Mouse (Mus musculus) adipocyte (in vitro differentiated cells): ENCODE data around the gene Bri3bp.
"Not testable (repeated sequence)": the region's sequence is repeated elsewhere in the genome, so short reads cannot be mapped to it uniquely, and the experiment has no call there.

Experiments
- DNase-seq: peaks from one replicate; pipeline ENCODE4 v3.0.0-alpha.2; 2016; ENCODE audit warnings: low spot score

Gene Bri3bp

GRCm38 (mm10) chr5:125485031-125485778 lies 43.8 kb downstream of the Bri3bp start:
- peak; percentile 85 for DNase-seq

GRCm38 (mm10) chr5:125486088-125486487 lies 44.7 kb downstream of the Bri3bp start:
- DNase-seq = peak; percentile 44

GRCm38 (mm10) chr5:125487375-125488115 lies 46.2 kb downstream of the Bri3bp start:
- DNase-seq = no peak

GRCm38 (mm10) chr5:125488116-125488455 lies 46.7 kb downstream of the Bri3bp start:
- DNase-seq = no peak

GRCm38 (mm10) chr5:125488953-125489352 lies 47.6 kb downstream of the Bri3bp start:
- DNase-seq = not testable (repeated sequence)

- no peak for DNase-seq
Observed at GRCm38 (mm10) chr5:125491107-125491506, 49.7 kb downstream of the Bri3bp start.

GRCm38 (mm10) chr5:125492379-125493092 lies 51.2 kb downstream of the Bri3bp start:
- no peak for DNase-seq

GRCm38 (mm10) chr5:125493093-125493423 lies 51.7 kb downstream of the Bri3bp start:
- no peak for DNase-seq

GRCm38 (mm10) chr5:125495655-125496054 lies 54.3 kb downstream of the Bri3bp start:
- DNase-seq = peak; percentile 81

- DNase-seq = peak; percentile 73
Observed at GRCm38 (mm10) chr5:125497821-125498600, 56.6 kb downstream of the Bri3bp start.

- no peak for DNase-seq
Observed at GRCm38 (mm10) chr5:125501505-125501904, 60.1 kb downstream of the Bri3bp start.

- no peak for DNase-seq
Observed at GRCm38 (mm10) chr5:125502186-125502585, 60.8 kb downstream of the Bri3bp start.

GRCm38 (mm10) chr5:125503628-125504027 lies 62.3 kb downstream of the Bri3bp start:
- DNase-seq = no peak

GRCm38 (mm10) chr5:125504692-125505091 lies 63.3 kb downstream of the Bri3bp start:
- DNase-seq = no peak

- no peak for DNase-seq
Observed at GRCm38 (mm10) chr5:125505968-125506367, 64.6 kb downstream of the Bri3bp start.

GRCm38 (mm10) chr5:125507582-125507981 lies 66.2 kb downstream of the Bri3bp start:
- peak; percentile 50 for DNase-seq

- DNase-seq = no peak
Observed at GRCm38 (mm10) chr5:125508006-125508405, 66.6 kb downstream of the Bri3bp start.

GRCm38 (mm10) chr5:125509541-125509940 lies 68.2 kb downstream of the Bri3bp start:
- DNase-seq = peak; percentile 57
